Mouse (Mus musculus) MEL (cell line): Measurements from ENCODE around the gene Dock7. TPM values are rescaled to one million over a fixed set of nuclear protein-coding genes. Genes with fewer than 3 reads are reported as not detected.

ENCODE experiments used
- DNase-seq: peaks from one replicate; pipeline ENCODE4 v3.0.0; 2011; ENCODE audit warnings: low read depth, low spot score
- H3K27ac ChIP-seq: 2 replicates; pipeline ENCODE4 v1.5.1; 2012; ENCODE audit warnings: low read depth, mild to moderate bottlenecking, control low read depth, low read length, moderate library complexity; ENCODE audit not compliant: control insufficient read depth
- H3K27me3 ChIP-seq, 2 experiments: fragments of 150-350 bp in 1 of 2; sonication (generic) in 1 of 2; 2 replicates each; pipeline ENCODE4 v1.6.1; 2012; ENCODE audit warnings: low read length in 2 of 2, mild to moderate bottlenecking in 2 of 2, improper control_type of control experiment in 1 of 2, moderate library complexity in 1 of 2; ENCODE audit not compliant: insufficient read depth in 2 of 2, control insufficient read depth in 1 of 2
- H3K36me3 ChIP-seq, 2 experiments: 2 replicates each; pipeline ENCODE4 v1.6.1; 2012 to 2014; ENCODE audit warnings: low read length in 2 of 2, improper control_type of control experiment in 1 of 2, inconsistent platforms in 1 of 2, mild to moderate bottlenecking in 1 of 2; ENCODE audit not compliant: insufficient read depth in 2 of 2, control insufficient read depth in 1 of 2
- H3K4me1 ChIP-seq, 2 experiments: fragments of 150-350 bp in 1 of 2; sonication (generic) in 1 of 2; 2 replicates each; pipeline ENCODE4 v1.6.1; 2012; ENCODE audit warnings: low read length in 2 of 2, improper control_type of control experiment in 1 of 2, mild to moderate bottlenecking in 1 of 2; ENCODE audit not compliant: insufficient read depth in 2 of 2, control insufficient read depth in 1 of 2
- H3K4me3 ChIP-seq, 2 experiments: fragments of 150-350 bp in 1 of 2; sonication (generic) in 1 of 2; 2 replicates each; pipeline ENCODE4 v1.5.1; 2012; ENCODE audit warnings: low read depth in 2 of 2, low read length in 2 of 2, mild to moderate bottlenecking in 2 of 2, moderate library complexity in 2 of 2, control low read depth in 1 of 2, improper control_type of control experiment in 1 of 2; ENCODE audit not compliant: control insufficient read depth in 1 of 2, insufficient read depth in 1 of 2
- H3K79me2 ChIP-seq: 2 replicates; pipeline ENCODE4 v1.6.1; 2012; ENCODE audit warnings: mild to moderate bottlenecking, low read length, moderate library complexity; ENCODE audit not compliant: control insufficient read depth, poor library complexity, insufficient read depth
- H3K9ac ChIP-seq: 2 replicates; pipeline ENCODE4 v1.6.1; 2012; ENCODE audit warnings: low read depth, mild to moderate bottlenecking, control low read depth, low read length, moderate library complexity; ENCODE audit not compliant: control insufficient read depth, poor library complexity, severe bottlenecking
- H3K9me3 ChIP-seq: fragments of 150-350 bp; sonication (generic); replicated peaks from 2 replicates; pipeline ENCODE4 v1.6.1; 2012; ENCODE audit warnings: mild to moderate bottlenecking, low read length, improper control_type of control experiment, moderate library complexity; ENCODE audit not compliant: insufficient read depth
- BHLHE40 ChIP-seq: IDR thresholded peaks from 2 replicates; pipeline ENCODE4 v1.6.1; 2012; ENCODE audit warnings: low read depth, mild to moderate bottlenecking, inconsistent platforms, low read length, improper control_type of control experiment, borderline replicate concordance
- CHD1 ChIP-seq: IDR thresholded peaks from 2 replicates; pipeline ENCODE4 v1.6.1; 2012; ENCODE audit warnings: low read depth, mild to moderate bottlenecking, inconsistent platforms, low read length, improper control_type of control experiment
- CTCF ChIP-seq, 3 experiments: IDR thresholded peaks in 2 of 3; conservative IDR thresholded peaks in 1 of 3; 2 replicates each; pipeline ENCODE4 v1.5.1; 2011 to 2012; ENCODE audit warnings: low read length in 3 of 3, low read depth in 2 of 3, mild to moderate bottlenecking in 2 of 3, improper control_type of control experiment in 1 of 3, inconsistent platforms in 1 of 3, mixed read lengths in 1 of 3, moderate library complexity in 1 of 3; ENCODE audit not compliant: control insufficient read depth in 1 of 3, insufficient read depth in 1 of 3, poor library complexity in 1 of 3, severe bottlenecking in 1 of 3
- E2F4 ChIP-seq: IDR thresholded peaks from 2 replicates; pipeline ENCODE4 v1.6.1; 2011; ENCODE audit warnings: low read depth, low read length, improper control_type of control experiment, borderline replicate concordance
- ELF1 ChIP-seq: IDR thresholded peaks from 2 replicates; pipeline ENCODE4 v1.6.1; 2014; ENCODE audit warnings: low read depth, mild to moderate bottlenecking, inconsistent platforms, low read length, improper control_type of control experiment, moderate library complexity
- ETS1 ChIP-seq: IDR thresholded peaks from 2 replicates; pipeline ENCODE4 v1.6.1; 2012; ENCODE audit warnings: low read depth, mild to moderate bottlenecking, inconsistent platforms, low read length, improper control_type of control experiment, moderate library complexity
- GABPA ChIP-seq: IDR thresholded peaks from 2 replicates; pipeline ENCODE4 v1.6.1; 2012; ENCODE audit warnings: low read depth, mild to moderate bottlenecking, inconsistent platforms, low read length, improper control_type of control experiment, moderate library complexity
- JUND ChIP-seq: IDR thresholded peaks from 2 replicates; pipeline ENCODE4 v1.6.1; 2011; ENCODE audit warnings: low read depth, mild to moderate bottlenecking, improper control_type of control experiment, low read length
- KAT2A ChIP-seq: conservative IDR thresholded peaks from 2 replicates; pipeline ENCODE4 v1.6.1; 2012; ENCODE audit warnings: low read depth, low read length, improper control_type of control experiment, inconsistent platforms
- MAX ChIP-seq: IDR thresholded peaks from 2 replicates; pipeline ENCODE4 v1.6.1; 2011; ENCODE audit warnings: low read length, improper control_type of control experiment
- MEF2A ChIP-seq: IDR thresholded peaks from 2 replicates; pipeline ENCODE4 v1.6.1; 2014; ENCODE audit warnings: low read depth, mild to moderate bottlenecking, inconsistent platforms, low read length, improper control_type of control experiment; ENCODE audit not compliant: poor library complexity, insufficient replicate concordance, severe bottlenecking; ENCODE audit errors: extremely low read depth
- MXI1 ChIP-seq: IDR thresholded peaks from 2 replicates; pipeline ENCODE4 v1.6.1; 2011; ENCODE audit warnings: mild to moderate bottlenecking, low read depth, low read length, improper control_type of control experiment
- NELFE ChIP-seq: IDR thresholded peaks from 2 replicates; pipeline ENCODE4 v1.6.1; 2011; ENCODE audit warnings: low read depth, low read length, improper control_type of control experiment
- POLR2AphosphoS2 ChIP-seq: IDR thresholded peaks from 2 replicates; pipeline ENCODE4 v1.6.1; 2011; ENCODE audit warnings: low read length, improper control_type of control experiment
- POLR2AphosphoS5 ChIP-seq: IDR thresholded peaks from 2 replicates; pipeline ENCODE4 v1.6.1; 2012; ENCODE audit warnings: low read depth, borderline replicate concordance, mild to moderate bottlenecking, inconsistent platforms, low read length, moderate library complexity, mixed read lengths
- RAD21 ChIP-seq: IDR thresholded peaks from 2 replicates; pipeline ENCODE4 v1.6.1; 2011; ENCODE audit warnings: mild to moderate bottlenecking, low read depth, low read length, improper control_type of control experiment
- SMC3 ChIP-seq: IDR thresholded peaks from 2 replicates; pipeline ENCODE4 v1.6.1; 2011; ENCODE audit warnings: low read depth, low read length, improper control_type of control experiment
- TBP ChIP-seq: IDR thresholded peaks from 2 replicates; pipeline ENCODE4 v1.8.0; 2011; ENCODE audit warnings: low read depth, low read length, improper control_type of control experiment
- TCF12 ChIP-seq: IDR thresholded peaks from 2 replicates; pipeline ENCODE4 v1.6.1; 2014; ENCODE audit warnings: low read depth, mild to moderate bottlenecking, inconsistent platforms, low read length, improper control_type of control experiment, moderate library complexity
- UBTF ChIP-seq: IDR thresholded peaks from 2 replicates; pipeline ENCODE4 v1.6.1; 2012; ENCODE audit warnings: low read depth, mild to moderate bottlenecking, inconsistent platforms, low read length, improper control_type of control experiment, moderate library complexity, borderline replicate concordance; ENCODE audit not compliant: insufficient read depth
- USF1 ChIP-seq: IDR thresholded peaks from 2 replicates; pipeline ENCODE4 v1.6.1; 2014; ENCODE audit warnings: low read depth, mild to moderate bottlenecking, inconsistent platforms, low read length, improper control_type of control experiment, moderate library complexity
- USF2 ChIP-seq, 2 experiments: IDR thresholded peaks; 2 replicates each; pipeline ENCODE4 v1.6.1; 2011 to 2012; ENCODE audit warnings: improper control_type of control experiment in 2 of 2, low read length in 2 of 2, borderline replicate concordance in 1 of 2, inconsistent platforms in 1 of 2, low read depth in 1 of 2, mild to moderate bottlenecking in 1 of 2; ENCODE audit not compliant: insufficient read depth in 1 of 2
- ZC3H11A ChIP-seq: IDR thresholded peaks from 2 replicates; pipeline ENCODE4 v1.6.1; 2012; ENCODE audit warnings: low read depth, mild to moderate bottlenecking, inconsistent platforms, low read length, improper control_type of control experiment
- ZKSCAN1 ChIP-seq: IDR thresholded peaks from 2 replicates; pipeline ENCODE4 v1.6.1; 2012; ENCODE audit warnings: low read depth, mild to moderate bottlenecking, inconsistent platforms, low read length, improper control_type of control experiment, moderate library complexity
- ZMIZ1 ChIP-seq: IDR thresholded peaks from 2 replicates; pipeline ENCODE4 v1.6.1; 2012; ENCODE audit warnings: low read depth, mild to moderate bottlenecking, inconsistent platforms, low read length, improper control_type of control experiment, moderate library complexity
- polyA plus RNA-seq, 2 experiments: library from polyadenylated mRNA; stranded (reverse) in 1 of 2; unstranded in 1 of 2; fragments of >175 nt in 1 of 2; fragments of >200 nt in 1 of 2; gene quantifications; 2 replicates each; pipeline versions ENCODE4 v1.2.1 to v1.2.4; 2012; ENCODE audit warnings: low replicate concordance in 2 of 2, low read depth in 1 of 2; ENCODE audit not compliant: insufficient read length in 2 of 2, insufficient read depth in 1 of 2, missing spikeins in 1 of 2
- total RNA-seq: library from RNA; depleted of rRNA; stranded (reverse); fragments of 300-350 nt; gene quantifications from 2 replicates; pipeline ENCODE4 v1.2.3, GENCODE M21; 2012

The Dock7 gene
- total and polyA plus RNA-seq, 3 experiments = 19.5 to 19.8 TPM; not detected in 1

DNA sequence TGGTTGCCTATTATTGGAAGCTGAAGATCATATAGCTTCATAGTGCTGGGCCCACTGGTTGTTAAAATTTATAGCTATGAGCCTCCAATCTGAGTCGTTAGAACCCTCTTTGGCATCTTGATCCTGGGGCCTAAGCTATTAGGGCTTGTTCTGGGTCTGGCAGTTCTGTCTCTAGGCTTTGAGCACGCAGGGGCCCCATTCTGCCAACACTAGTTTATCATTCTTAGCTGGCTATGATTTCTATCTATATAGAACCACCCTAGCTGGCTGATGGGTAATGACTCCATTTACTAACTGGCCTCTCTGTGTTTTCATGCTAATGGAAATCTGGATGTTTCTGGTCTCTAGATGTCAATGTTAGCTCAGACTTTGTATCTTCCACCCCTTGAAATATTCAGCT is 203.0 kb downstream of the Dock7 start:
- Histone ChIP-seq H3K27ac (no peak overlapping the region), H3K36me3 (peaks cover 0 to 12% of the 10 kb centered on the region in 2 experiments; a peak in 2 of 4 replicates), H3K27me3 (peaks cover 5 to 11% of the 10 kb centered on the region in 2 experiments), H3K9ac (no peak overlapping the region), H3K4me1 (peaks cover 0 to 12% of the 10 kb centered on the region in 2 experiments; a peak in 2 of 4 replicates), H3K79me2 (peaks cover 4% of the 10 kb centered on the region; the same call in 1 of the 2 replicates)
- TF ChIP-seq USF1 (no peak), POLR2AphosphoS5 (no peak), NELFE (no peak), SMC3 (no peak), ZMIZ1 (no peak), POLR2AphosphoS2 (no peak), TBP (no peak), RAD21 (no peak), UBTF (no peak), ZKSCAN1 (no peak), ETS1 (no peak)
- TF ChIP-seq, all 39 proteins: peak for 0
- Histone ChIP-seq H3K4me3 (no peak overlapping the region), H3K9me3 (no peaks in the 10 kb centered on the region)
- no peak for DNase-seq

DNA sequence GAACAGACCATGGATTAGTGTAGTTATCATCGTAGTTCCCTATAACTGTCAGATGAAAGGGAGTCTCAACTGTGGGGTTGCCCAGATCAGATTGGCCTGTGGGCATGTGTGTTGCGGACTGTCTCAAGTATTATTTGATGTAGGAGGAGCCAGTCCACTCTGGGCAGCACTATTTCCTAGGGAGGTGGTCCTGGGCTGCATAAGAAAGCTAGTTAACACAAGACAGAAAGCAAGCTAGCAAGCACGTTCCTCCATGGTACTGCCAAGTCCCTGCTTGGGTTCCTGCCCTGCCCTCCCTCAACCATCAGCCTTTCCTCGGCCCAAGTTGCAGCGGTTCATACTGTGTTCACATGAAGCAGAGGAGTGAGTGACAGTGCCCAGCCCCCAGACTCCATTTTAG is 210.5 kb downstream of the Dock7 start:
- no peaks in the 10 kb centered on the region for H3K79me2 ChIP-seq
- no peaks in the 10 kb centered on the region for H3K36me3 ChIP-seq
- no peak overlapping the region for H3K4me3 ChIP-seq
- TF ChIP-seq TCF12 (no peak), POLR2AphosphoS5 (no peak), MEF2A (no peak), ELF1 (no peak), UBTF (no peak), E2F4 (no peak), ZMIZ1 (no peak), ZKSCAN1 (no peak), KAT2A (no peak)
- TF ChIP-seq, all 39 proteins: peak for 0
- H3K27me3 ChIP-seq = peaks cover 8 to 11% of the 10 kb centered on the region in 2 experiments
- no peak overlapping the region for H3K9ac ChIP-seq
- DNase-seq = no peak
- no peaks in the 10 kb centered on the region for H3K9me3 ChIP-seq
- no peak overlapping the region for H3K27ac ChIP-seq
- H3K4me1 ChIP-seq = no peaks in the 10 kb centered on the region

DNA sequence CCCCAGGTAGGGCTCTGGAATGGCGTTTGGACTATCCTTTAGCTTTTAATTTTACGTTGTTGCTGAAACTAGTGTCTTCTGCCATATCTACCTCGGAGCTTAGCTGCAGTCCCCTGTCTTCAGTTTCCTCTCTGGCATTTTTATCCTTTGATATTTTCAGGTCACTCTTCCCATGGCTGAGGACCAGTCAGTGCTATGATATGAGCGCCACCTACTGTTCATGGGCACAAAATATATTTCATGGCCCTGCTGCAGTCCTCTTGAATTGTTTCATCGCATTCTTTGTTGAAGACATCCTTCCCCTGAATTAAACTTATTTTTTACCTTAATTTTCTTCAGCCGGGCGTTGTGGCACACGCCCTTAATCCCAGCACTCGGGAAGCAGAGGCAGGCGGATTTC is 233.6 kb downstream of the Dock7 start:
- DNase-seq = peak; percentile 52
- TF ChIP-seq CTCF (IDR thresholded peaks at IDR 0.05 in 2 of 3, conservative IDR thresholded peaks at IDR 0.05 in 1 of 3; ENCODE audit: control insufficient read depth in 1 of 3, insufficient read depth in 1 of 3, low read depth in 2 of 3, low read length in 3 of 3, poor library complexity in 1 of 3, severe bottlenecking in 1 of 3) = peak; percentile 61 to 73 (median 65)
- no peak for TF ChIP-seq ELF1
- TF ChIP-seq CHD1 = no peak
- TF ChIP-seq TBP = peak; percentile 48; the same call in 1 of the 2 replicates
- no peak for TF ChIP-seq BHLHE40
- TF ChIP-seq TCF12 = no peak
- TF ChIP-seq MAX = no peak
- no peak for TF ChIP-seq UBTF
- TF ChIP-seq USF2 (IDR thresholded peaks at IDR 0.05; ENCODE audit: borderline replicate concordance in 1 of 2, insufficient read depth in 1 of 2, low read depth in 1 of 2, low read length in 2 of 2) = no peak
- TF ChIP-seq SMC3 = peak; percentile 65
- no peak for TF ChIP-seq POLR2AphosphoS5
- TF ChIP-seq MXI1 = no peak
- no peak for TF ChIP-seq GABPA
- TF ChIP-seq ZC3H11A = peak; percentile 47
- TF ChIP-seq RAD21 = peak; percentile 79
- TF ChIP-seq JUND = no peak
- TF ChIP-seq POLR2AphosphoS2 = no peak
- TF ChIP-seq USF1 = no peak
- TF ChIP-seq ETS1 = no peak

More for the DNA sequence above, 233.6 kb downstream of the Dock7 start:
- Histone ChIP-seq H3K4me3 (no peak overlapping the region), H3K9ac (no peak overlapping the region), H3K27me3 (no peaks in the 10 kb centered on the region; a peak in 1 of 4 replicates), H3K9me3 (no peaks in the 10 kb centered on the region), H3K36me3 (no peaks in the 10 kb centered on the region), H3K27ac (no peak overlapping the region), H3K4me1 (no peaks in the 10 kb centered on the region), H3K79me2 (no peaks in the 10 kb centered on the region)
